Mouse (Mus musculus): ENCODE data around the gene Ipcef1. TPM values are rescaled to one million over a fixed set of nuclear protein-coding genes. Genes with fewer than 3 reads are reported as not detected.

The Ipcef1 gene
- polyA plus RNA-seq, 1 experiment from 2014 or later, result 2.2 TPM

DNA sequence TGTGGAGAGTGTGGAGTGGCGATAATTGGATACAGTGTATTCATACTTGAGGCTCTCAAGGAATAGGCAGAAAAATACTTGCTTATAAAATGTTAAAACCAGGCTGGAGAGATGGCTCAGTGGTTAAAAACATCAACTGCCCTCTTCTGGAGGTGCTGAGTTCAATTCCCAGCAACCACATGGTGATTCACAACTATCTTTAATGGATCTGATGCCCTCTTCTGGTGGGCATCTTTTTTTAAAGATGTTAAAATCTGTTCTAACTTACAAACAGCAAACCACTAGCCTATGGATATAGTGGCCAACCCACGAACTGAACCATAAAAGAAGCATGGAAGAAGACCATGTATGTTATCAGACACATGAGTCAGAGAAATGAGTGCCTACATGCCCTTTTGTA lies 16.8 kb upstream of the Ipcef1 start:
- Histone ChIP-seq H3K9me3 (ENCODE audit: control insufficient read depth, low read length) (no peaks in the 10 kb centered on the region), H3K4me3 (replicated peaks; ENCODE audit: low read length) (no peak overlapping the region), H3K27ac (ENCODE audit: low read length) (no peak overlapping the region), H3K9ac (replicated peaks; ENCODE audit: low read depth, low read length) (no peak overlapping the region), H3K36me3 (ENCODE audit: control insufficient read depth, insufficient read depth) (no peaks in the 10 kb centered on the region), H3K4me1 (replicated peaks; ENCODE audit: control insufficient read depth, insufficient read depth, low read length) (no peaks in the 10 kb centered on the region), H3K27me3 (replicated peaks; ENCODE audit: control insufficient read depth, insufficient read depth, low read length) (no peaks in the 10 kb centered on the region), H3K4me2 (ENCODE audit: low read length) (no peak overlapping the region)
- ATAC-seq, result no peak
- 89% methylated on average over 2 of the region's 2 CpGs for WGBS

DNA sequence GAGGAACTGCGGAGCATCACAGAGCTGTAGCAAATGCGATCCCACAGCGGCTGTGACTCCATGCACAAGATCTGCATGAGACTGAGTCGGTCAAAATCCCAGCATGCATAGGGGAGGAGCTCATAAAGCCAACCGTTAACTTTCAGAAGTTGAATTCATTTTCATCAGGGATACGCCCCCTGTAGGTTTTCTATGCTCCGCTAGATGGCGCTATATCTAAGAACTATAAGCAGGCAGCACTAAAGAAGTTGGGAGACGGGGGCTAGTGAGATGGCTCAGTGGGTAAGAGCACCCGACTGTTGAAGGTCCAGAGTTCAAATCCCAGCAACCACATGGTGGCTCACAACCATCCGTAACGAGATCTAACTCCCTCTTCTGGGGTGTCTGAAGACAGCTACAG lies 16.3 kb upstream of the Ipcef1 start:
- no peaks in the 10 kb centered on the region for H3K36me3 ChIP-seq (ENCODE audit: control insufficient read depth, insufficient read depth)
- no peak overlapping the region for H3K4me3 ChIP-seq (replicated peaks; ENCODE audit: low read length)
- H3K9ac ChIP-seq (replicated peaks; ENCODE audit: low read depth, low read length), result no peak overlapping the region
- H3K4me2 ChIP-seq (ENCODE audit: low read length), result no peak overlapping the region
- H3K27ac ChIP-seq (ENCODE audit: low read length), result no peak overlapping the region
- ATAC-seq, result no peak
- WGBS, result 75% methylated on average over 12 of the region's 12 CpGs
- H3K9me3 ChIP-seq (ENCODE audit: control insufficient read depth, low read length), result no peaks in the 10 kb centered on the region
- H3K4me1 ChIP-seq (replicated peaks; ENCODE audit: control insufficient read depth, insufficient read depth, low read length), result no peaks in the 10 kb centered on the region
- H3K27me3 ChIP-seq (replicated peaks; ENCODE audit: control insufficient read depth, insufficient read depth, low read length), result no peaks in the 10 kb centered on the region

DNA sequence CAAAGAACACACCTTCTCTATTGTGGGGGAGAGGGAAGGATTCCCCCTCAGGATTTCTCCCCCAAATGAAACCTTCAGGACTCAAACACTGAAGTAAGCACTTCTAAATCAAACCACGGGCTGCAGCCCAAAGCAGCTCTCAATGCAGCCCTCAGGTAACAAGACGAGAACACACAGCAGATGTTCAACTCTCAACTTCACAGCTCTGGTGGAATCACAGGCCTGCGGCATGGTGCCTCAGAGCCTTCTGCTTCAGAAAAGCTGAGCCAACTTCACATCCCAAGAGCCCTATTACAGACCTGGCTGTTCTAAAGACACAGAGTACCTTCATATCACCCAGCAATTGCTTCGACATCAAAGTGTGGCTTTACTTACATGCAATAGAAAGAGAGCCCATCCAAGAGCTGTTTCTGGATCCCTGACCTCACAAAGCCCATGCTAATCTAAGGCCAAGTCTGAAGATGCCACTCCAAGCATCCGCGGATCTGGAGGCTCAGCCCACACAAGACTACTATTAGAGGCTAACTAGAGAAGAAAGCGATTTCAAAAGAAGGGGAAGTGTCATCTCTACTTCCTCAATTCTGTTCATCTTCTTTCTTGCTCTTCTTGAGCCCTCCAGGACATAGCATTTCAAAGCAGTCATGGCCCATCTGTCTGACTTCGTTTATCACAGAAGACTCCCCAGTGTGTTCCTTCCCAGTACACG lies 11.6 kb upstream of the Ipcef1 start:
- Histone ChIP-seq H3K36me3 (ENCODE audit: control insufficient read depth, insufficient read depth) (no peaks in the 10 kb centered on the region), H3K9ac (replicated peaks; ENCODE audit: low read depth, low read length) (no peak overlapping the region), H3K27me3 (replicated peaks; ENCODE audit: control insufficient read depth, insufficient read depth, low read length) (no peaks in the 10 kb centered on the region), H3K4me3 (replicated peaks; ENCODE audit: low read length) (no peak overlapping the region), H3K9me3 (ENCODE audit: control insufficient read depth, low read length) (no peaks in the 10 kb centered on the region), H3K4me1 (replicated peaks; ENCODE audit: control insufficient read depth, insufficient read depth, low read length) (no peaks in the 10 kb centered on the region), H3K4me2 (ENCODE audit: low read length) (no peak overlapping the region), H3K27ac (ENCODE audit: low read length) (no peak overlapping the region)
- no peak for ATAC-seq
- 84% methylated on average over 9 of the region's 9 CpGs for WGBS

DNA sequence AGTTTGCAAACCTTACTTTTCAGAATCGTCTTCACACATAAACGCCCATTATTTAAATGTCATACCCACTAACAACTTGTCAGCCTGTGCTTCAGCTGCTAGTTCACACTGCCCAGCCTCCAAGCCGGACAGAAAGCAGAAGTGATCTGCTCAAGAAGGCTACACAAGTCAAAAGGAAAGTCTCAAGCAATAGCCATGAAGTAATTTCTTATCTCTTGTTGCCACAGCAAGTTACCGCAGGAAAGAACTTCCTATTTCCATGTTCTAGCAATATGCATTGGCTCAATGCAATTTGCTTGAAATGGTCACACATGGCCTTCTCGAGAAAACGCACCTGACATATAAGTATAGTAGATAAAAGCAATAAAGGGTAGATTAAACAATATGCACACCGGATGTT lies 10.7 kb upstream of the Ipcef1 start:
- H3K27me3 ChIP-seq (replicated peaks; ENCODE audit: control insufficient read depth, insufficient read depth, low read length), result no peaks in the 10 kb centered on the region
- H3K27ac ChIP-seq (ENCODE audit: low read length), result no peak overlapping the region
- H3K4me2 ChIP-seq (ENCODE audit: low read length), result no peak overlapping the region
- H3K4me3 ChIP-seq (replicated peaks; ENCODE audit: low read length), result no peak overlapping the region
- no peaks in the 10 kb centered on the region for H3K36me3 ChIP-seq (ENCODE audit: control insufficient read depth, insufficient read depth)
- 89% methylated on average over 7 of the region's 7 CpGs for WGBS
- no peaks in the 10 kb centered on the region for H3K9me3 ChIP-seq (ENCODE audit: control insufficient read depth, low read length)
- ATAC-seq, result no peak
- H3K9ac ChIP-seq (replicated peaks; ENCODE audit: low read depth, low read length), result no peak overlapping the region
- no peaks in the 10 kb centered on the region for H3K4me1 ChIP-seq (replicated peaks; ENCODE audit: control insufficient read depth, insufficient read depth, low read length)

DNA sequence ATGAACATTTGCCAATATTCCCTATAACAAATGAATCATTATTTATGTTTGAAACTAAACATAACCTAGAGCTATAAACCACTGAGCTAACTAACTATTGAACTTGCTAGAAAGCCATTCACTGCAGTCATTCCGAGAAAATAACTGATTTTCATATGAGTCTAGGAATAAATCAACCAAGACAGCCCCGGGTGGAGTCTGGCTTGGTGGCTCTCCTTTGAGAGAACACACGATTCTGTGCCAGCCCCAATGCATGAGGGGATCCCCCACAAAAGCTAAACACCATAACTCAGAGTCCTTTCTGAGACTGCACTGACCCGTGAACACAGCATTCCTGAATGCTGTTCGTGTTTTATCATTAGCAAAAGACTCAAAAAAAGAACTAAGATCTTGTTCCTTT lies 8.0 kb upstream of the Ipcef1 start:
- H3K27me3 ChIP-seq (replicated peaks; ENCODE audit: control insufficient read depth, insufficient read depth, low read length), result no peaks in the 10 kb centered on the region
- H3K9me3 ChIP-seq (ENCODE audit: control insufficient read depth, low read length), result no peaks in the 10 kb centered on the region
- H3K27ac ChIP-seq (ENCODE audit: low read length), result no peak overlapping the region
- H3K9ac ChIP-seq (replicated peaks; ENCODE audit: low read depth, low read length), result no peak overlapping the region
- H3K4me3 ChIP-seq (replicated peaks; ENCODE audit: low read length), result no peak overlapping the region
- ATAC-seq, result no peak
- no peaks in the 10 kb centered on the region for H3K36me3 ChIP-seq (ENCODE audit: control insufficient read depth, insufficient read depth)
- H3K4me2 ChIP-seq (ENCODE audit: low read length), result no peak overlapping the region
- 61% methylated on average over 5 of the region's 5 CpGs for WGBS
- no peaks in the 10 kb centered on the region for H3K4me1 ChIP-seq (replicated peaks; ENCODE audit: control insufficient read depth, insufficient read depth, low read length)

DNA sequence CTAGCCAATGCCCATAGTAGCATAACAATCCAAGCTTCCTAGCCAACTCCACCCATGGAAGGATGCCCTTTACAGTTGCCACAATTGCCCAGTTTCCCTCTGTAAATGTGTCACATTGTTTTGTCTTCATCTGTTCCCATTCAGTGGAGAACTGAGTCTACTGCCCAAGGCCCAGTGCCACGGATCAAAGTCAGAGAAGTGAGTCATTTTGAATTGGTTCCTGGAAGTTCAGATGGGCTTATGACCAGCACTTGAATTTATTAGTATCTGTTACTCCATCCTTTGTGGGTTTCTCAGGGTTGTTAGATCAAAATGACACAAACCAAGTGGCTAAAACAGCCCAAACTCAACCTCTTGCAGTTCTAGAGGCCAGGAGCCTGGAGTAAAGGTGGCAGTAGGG lies 5.3 kb upstream of the Ipcef1 start:
- H3K4me1 ChIP-seq (replicated peaks; ENCODE audit: control insufficient read depth, insufficient read depth, low read length), result no peaks in the 10 kb centered on the region
- H3K9me3 ChIP-seq (ENCODE audit: control insufficient read depth, low read length), result no peaks in the 10 kb centered on the region
- ATAC-seq, result no peak
- H3K27ac ChIP-seq (ENCODE audit: low read length), result no peak overlapping the region
- WGBS, result 89% methylated on average over 1 of the region's 1 CpGs
- H3K27me3 ChIP-seq (replicated peaks; ENCODE audit: control insufficient read depth, insufficient read depth, low read length), result no peaks in the 10 kb centered on the region
- no peaks in the 10 kb centered on the region for H3K36me3 ChIP-seq (ENCODE audit: control insufficient read depth, insufficient read depth)
- H3K4me2 ChIP-seq (ENCODE audit: low read length), result no peak overlapping the region
- H3K9ac ChIP-seq (replicated peaks; ENCODE audit: low read depth, low read length), result no peak overlapping the region
- no peak overlapping the region for H3K4me3 ChIP-seq (replicated peaks; ENCODE audit: low read length)

DNA sequence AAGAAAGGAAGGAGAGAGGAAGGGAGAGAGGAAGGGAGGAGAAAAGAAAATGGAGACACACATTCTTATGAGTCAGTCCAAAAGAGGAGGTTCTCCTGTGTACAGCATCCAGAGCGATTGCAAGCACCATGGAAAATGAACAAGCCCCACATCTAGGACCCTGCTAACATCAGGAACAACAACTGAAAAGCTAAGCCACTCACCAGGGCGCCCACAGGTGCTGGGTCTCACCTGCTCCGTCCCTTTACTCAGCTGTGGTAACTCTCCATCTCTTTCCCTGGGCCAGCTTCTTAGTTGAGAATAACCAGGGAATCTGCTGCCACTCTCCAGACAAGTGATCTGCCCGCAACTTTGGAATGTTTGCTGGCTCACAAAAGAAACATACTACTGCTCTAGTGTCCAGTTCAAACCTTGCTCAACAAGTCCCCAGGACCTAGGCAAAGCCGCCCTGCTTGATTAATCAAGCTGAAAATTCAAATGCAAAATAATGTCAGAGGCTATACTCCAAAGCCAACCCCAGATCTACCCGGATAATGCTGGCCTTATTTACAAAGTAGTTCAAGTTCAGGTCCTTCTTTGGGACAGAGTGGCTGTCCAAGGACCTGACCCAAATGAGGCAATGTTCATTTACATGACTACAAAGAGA lies 2.4 kb upstream of the Ipcef1 start:
- H3K4me1 ChIP-seq (replicated peaks; ENCODE audit: control insufficient read depth, insufficient read depth, low read length), result no peaks in the 10 kb centered on the region
- no peak overlapping the region for H3K27ac ChIP-seq (ENCODE audit: low read length)
- H3K4me2 ChIP-seq (ENCODE audit: low read length), result no peak overlapping the region
- H3K36me3 ChIP-seq (ENCODE audit: control insufficient read depth, insufficient read depth), result no peaks in the 10 kb centered on the region
- H3K27me3 ChIP-seq (replicated peaks; ENCODE audit: control insufficient read depth, insufficient read depth, low read length), result no peaks in the 10 kb centered on the region
- no peak for ATAC-seq
- WGBS, result 81% methylated on average over 6 of the region's 6 CpGs
- H3K9me3 ChIP-seq (ENCODE audit: control insufficient read depth, low read length), result no peaks in the 10 kb centered on the region
- H3K4me3 ChIP-seq (replicated peaks; ENCODE audit: low read length), result no peak overlapping the region
- no peak overlapping the region for H3K9ac ChIP-seq (replicated peaks; ENCODE audit: low read depth, low read length)

DNA sequence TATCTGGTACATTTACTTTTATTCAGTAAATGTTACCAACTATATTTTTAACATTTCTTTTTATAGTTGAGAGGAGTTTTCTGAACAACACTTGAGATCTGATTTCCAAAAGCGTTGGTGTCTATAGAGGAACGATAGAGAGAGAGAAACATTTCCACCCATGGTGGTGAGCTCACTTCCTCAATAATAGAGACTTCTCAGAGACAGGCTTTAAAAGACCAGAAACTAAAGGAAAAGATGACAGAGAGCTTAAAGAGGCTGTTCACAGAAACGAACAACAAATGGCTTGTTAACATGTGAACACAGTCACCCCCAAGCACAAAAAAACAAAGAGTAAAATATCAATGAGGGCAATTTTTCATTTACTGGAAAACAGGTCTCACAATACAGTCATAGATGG lies 2.4 kb downstream of the Ipcef1 start:
- WGBS, result 61% methylated on average over 3 of the region's 3 CpGs
- no peak overlapping the region for H3K27ac ChIP-seq (ENCODE audit: low read length)
- H3K4me1 ChIP-seq (replicated peaks; ENCODE audit: control insufficient read depth, insufficient read depth, low read length), result 0 out of 2 replicates have a peak, but pooled peaks cover 2% of the 10 kb centered on the region
- no peaks in the 10 kb centered on the region for H3K9me3 ChIP-seq (ENCODE audit: control insufficient read depth, low read length)
- no peak overlapping the region for H3K4me3 ChIP-seq (replicated peaks; ENCODE audit: low read length)
- no peak overlapping the region for H3K4me2 ChIP-seq (ENCODE audit: low read length)
- no peaks in the 10 kb centered on the region for H3K27me3 ChIP-seq (replicated peaks; ENCODE audit: control insufficient read depth, insufficient read depth, low read length)
- no peak for ATAC-seq
- no peak overlapping the region for H3K9ac ChIP-seq (replicated peaks; ENCODE audit: low read depth, low read length)
- H3K36me3 ChIP-seq (ENCODE audit: control insufficient read depth, insufficient read depth), result no peaks in the 10 kb centered on the region

DNA sequence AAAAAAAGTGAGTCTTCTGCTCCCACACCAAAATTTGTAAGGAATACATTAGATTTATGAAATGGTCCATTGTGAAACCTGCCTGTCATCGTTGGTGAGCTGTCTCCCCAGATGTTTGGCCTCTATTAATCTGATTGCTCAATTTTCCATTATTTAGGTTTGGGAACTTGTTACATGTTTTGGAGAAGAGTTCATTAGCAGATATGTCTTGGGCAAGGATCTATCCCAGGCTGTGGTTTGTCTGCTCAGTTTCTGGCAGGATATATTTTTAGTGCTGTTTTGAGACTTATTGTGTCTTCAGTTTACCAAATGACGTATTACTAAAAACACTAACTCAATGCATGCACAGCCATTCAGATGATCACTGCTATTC lies 4.4 kb downstream of the Ipcef1 start:
- 78% methylated on average over 2 of the region's 2 CpGs for WGBS
- H3K4me3 ChIP-seq (replicated peaks; ENCODE audit: low read length), result no peak overlapping the region
- H3K4me2 ChIP-seq (ENCODE audit: low read length), result no peak overlapping the region
- H3K9me3 ChIP-seq (ENCODE audit: control insufficient read depth, low read length), result no peaks in the 10 kb centered on the region
- no peaks in the 10 kb centered on the region for H3K27me3 ChIP-seq (replicated peaks; ENCODE audit: control insufficient read depth, insufficient read depth, low read length)
- no peak overlapping the region for H3K9ac ChIP-seq (replicated peaks; ENCODE audit: low read depth, low read length)
- H3K4me1 ChIP-seq (replicated peaks; ENCODE audit: control insufficient read depth, insufficient read depth, low read length), result 0 out of 2 replicates have a peak, but pooled peaks cover 2% of the 10 kb centered on the region
- H3K36me3 ChIP-seq (ENCODE audit: control insufficient read depth, insufficient read depth), result no peaks in the 10 kb centered on the region
- no peak overlapping the region for H3K27ac ChIP-seq (ENCODE audit: low read length)
- ATAC-seq, result no peak
